Mouse (Mus musculus) G1E-ER4 (cell line): ENCODE data around the gene Bmpr1b. TPM values are rescaled to one million over a fixed set of nuclear protein-coding genes. Genes with fewer than 3 reads are reported as not detected.

Source experiments
- GATA1 ChIP-seq: IDR thresholded peaks from one replicate; pipeline ENCODE4 v1.8.0; 2012; ENCODE audit warnings: low read length, inconsistent platforms
- polyA plus RNA-seq: library from polyadenylated mRNA; stranded (reverse); fragments of >175 nt; gene quantifications from 2 replicates; pipeline ENCODE4 v1.2.3, GENCODE M21; 2012

Gene Bmpr1b
- polyA plus RNA-seq: not detected in 2 replicates

GRCm38 (mm10) chr3:142168863-142169521 is at the start of gene Bmpr1b:
Bmpr1b (minus strand) TSS chr3:142169425.
- no peak for TF ChIP-seq GATA1

GRCm38 (mm10) chr3:142212821-142213220 is 43.6 kb upstream of the Bmpr1b start:
- no peak for TF ChIP-seq GATA1

DNA sequence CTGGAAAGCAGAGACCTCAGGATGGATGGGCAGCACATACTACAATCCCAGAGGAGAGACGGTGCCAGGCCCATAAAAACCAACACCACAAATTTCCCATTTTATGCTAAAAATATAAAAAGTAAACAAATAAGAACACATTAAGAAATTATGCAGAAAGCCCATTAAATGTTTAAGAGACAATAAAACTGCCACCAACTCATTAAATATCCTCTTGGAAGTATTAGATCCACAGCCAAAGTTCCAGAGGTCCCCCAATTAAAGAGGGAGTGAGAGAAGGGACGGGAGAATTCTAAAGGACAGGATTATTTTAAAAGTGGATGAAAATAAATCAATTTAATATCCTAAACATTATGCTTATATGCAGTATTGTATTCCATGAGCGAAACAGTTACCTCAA is 43.0 kb upstream of the Bmpr1b start:
- no peak for TF ChIP-seq GATA1

DNA sequence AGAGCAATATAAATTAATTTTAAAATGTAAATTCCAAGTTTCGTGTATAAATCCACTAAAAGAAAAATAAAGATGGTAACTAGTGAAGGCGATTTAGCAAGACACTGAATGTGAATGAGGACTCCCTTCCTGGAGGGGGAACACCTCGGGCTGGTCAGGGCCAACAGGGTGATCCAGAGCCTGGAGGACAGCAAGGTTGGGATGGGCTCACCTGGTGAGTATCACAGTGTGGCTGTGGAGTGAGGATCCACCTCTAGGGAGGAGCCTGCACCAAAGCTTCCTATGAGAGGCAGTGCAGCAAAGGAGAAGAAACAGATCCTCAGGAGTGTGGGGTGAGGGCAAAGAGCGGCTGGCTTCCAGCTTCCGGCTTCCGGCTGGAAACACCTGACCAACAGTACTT is 40.8 kb upstream of the Bmpr1b start:
- TF ChIP-seq GATA1: no peak

- no peak for TF ChIP-seq GATA1
These were observed 39.8 kb upstream of the Bmpr1b start for GRCm38 (mm10) chr3:142209057-142209456.

- no peak for TF ChIP-seq GATA1
These were observed 38.3 kb upstream of the Bmpr1b start for GRCm38 (mm10) chr3:142207488-142207887.

DNA sequence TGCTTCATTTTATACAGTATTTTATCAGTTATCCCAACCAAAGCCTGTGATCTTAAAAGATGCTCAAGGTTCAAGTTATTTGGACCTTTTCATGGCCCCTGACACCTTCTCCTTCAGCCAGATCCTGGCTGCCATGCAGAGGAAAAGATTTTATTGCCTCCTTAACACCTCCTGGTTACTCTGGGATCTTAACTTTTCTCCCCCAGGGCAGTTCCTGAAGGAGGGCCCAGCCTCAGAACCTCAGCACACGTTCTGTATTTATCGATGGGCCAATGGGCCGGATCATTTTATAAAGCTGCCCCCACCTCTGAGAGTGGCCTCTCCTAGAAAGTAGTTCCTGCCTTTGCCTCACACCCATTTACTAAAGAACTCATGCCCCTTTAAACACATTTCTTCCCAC is 37.1 kb upstream of the Bmpr1b start:
- no peak for TF ChIP-seq GATA1

DNA sequence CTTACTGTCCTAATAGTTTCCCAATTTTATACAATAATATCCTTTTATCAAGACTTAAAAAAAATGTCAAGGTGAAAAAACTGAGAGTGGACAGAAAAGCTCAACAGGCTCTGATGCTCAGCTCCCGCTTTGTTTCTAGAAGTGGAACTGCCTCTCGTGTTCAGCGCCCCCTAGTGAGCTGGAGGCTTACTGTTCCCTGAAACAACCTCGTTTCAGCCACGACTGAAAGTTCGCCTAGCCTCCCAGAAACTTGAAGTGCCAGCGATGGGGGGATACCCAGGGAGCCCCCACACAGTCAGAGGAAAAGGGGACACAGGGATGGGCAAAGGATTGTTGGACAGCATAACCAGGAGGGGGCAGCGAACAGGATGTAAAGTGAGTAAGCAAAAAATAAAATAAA is 26.9 kb upstream of the Bmpr1b start:
- TF ChIP-seq GATA1: no peak

DNA sequence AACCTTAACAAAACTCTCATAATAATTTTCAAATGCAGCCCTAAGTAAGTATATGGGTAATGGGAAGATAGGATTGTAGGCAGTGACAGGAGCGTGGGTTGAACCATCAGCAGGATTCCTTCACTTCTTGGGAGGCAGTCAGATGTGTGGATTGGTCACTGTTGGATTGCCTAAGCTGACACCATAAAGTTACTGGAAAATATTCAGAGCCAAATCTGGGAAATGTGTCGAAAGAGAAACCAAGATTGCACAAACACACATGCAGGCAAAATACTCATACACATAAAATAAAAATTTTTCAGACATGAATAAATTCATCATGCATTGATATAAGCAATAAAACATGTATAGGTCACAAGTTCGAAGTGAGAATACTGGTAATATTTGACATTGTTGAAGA is 17.3 kb upstream of the Bmpr1b start:
- TF ChIP-seq GATA1: no peak

- TF ChIP-seq GATA1: no peak
These were observed 4.8 kb upstream of the Bmpr1b start for GRCm38 (mm10) chr3:142173996-142174395.

GRCm38 (mm10) chr3:142168251-142168862 is 868 bp downstream of the Bmpr1b start:
- no peak for TF ChIP-seq GATA1

DNA sequence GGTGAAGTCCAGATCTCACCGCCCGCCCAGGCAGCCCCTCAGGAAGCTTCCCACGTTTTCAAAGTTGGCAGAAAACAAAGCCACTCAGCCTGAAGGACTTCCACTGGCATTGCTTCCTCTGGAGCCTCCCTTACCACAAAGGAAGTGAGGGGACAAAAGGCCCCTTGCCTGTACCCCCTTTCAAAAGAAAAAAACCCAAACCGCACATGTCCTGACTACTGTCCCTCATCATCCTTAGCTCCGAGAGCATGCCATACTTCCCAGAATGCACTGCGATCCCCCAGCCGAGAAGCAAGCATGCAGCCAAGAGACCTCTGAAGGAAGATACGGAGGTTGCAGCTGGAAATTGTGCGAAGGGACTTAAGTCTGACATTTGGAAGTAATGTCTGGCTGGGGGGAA is 4.2 kb downstream of the Bmpr1b start:
- no peak for TF ChIP-seq GATA1

GRCm38 (mm10) chr3:142163896-142164295 is 5.3 kb downstream of the Bmpr1b start:
- no peak for TF ChIP-seq GATA1

GRCm38 (mm10) chr3:142161405-142161804 is 7.8 kb downstream of the Bmpr1b start:
- TF ChIP-seq GATA1: no peak

- TF ChIP-seq GATA1: no peak
These were observed 17.2 kb downstream of the Bmpr1b start for GRCm38 (mm10) chr3:142151980-142152379.

DNA sequence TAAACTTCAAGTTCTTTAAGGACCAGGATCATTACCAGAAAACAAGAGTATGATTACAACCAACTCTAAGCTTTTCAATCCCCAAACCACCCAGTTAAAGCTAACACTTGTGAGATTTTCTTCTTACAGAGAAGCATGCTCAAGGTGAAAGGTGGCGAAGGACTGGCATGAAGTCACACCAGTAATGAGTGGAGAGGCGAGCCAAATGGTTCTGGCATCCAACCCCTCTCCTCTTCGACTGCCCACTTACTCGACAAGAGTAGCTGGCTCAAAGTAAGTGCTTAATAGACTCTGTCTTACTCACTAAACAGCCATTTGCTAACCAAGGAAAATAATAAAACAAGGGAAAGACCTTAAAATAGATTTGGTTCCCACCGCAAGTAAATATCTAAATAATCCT is 30.4 kb downstream of the Bmpr1b start:
- TF ChIP-seq GATA1: no peak

GRCm38 (mm10) chr3:142126379-142126778 is 42.8 kb downstream of the Bmpr1b start:
- TF ChIP-seq GATA1: no peak
